Mouse (Mus musculus) mammary gland, adult 2 months (tissue): ENCODE results near the gene Reln. TPM values are rescaled to one million over a fixed set of nuclear protein-coding genes. Genes with fewer than 3 reads are reported as not detected.

Source experiments
- polyA plus RNA-seq: library from polyadenylated mRNA; depleted of rRNA; stranded (reverse); fragments of >200 nt; gene quantifications from 2 replicates; pipeline ENCODE4 v1.2.3, GENCODE M21; 2012; ENCODE audit warnings: low replicate concordance; rRNA removed

The Reln gene
- 4.0 and 5.2 TPM in 2 replicates for polyA plus RNA-seq

GRCm38 (mm10) chr5:22344556-22344975 lies at the start of gene Reln:
Gene Reln, minus strand, starts transcription at chr5:22344702.

GRCm38 (mm10) chr5:21865346-21866107 lies 479.0 kb downstream of the Reln start, which contains the start of gene Slc26a5:
Gene Slc26a5, minus strand, starts transcription at chr5:21865604.

Other genes with a start within 250 kb of the Reln start
- 1.9 and 3.7 TPM in 2 replicates for gene Orc5, start 205.7 kb upstream of the Reln start, polyA plus RNA-seq